Mouse (Mus musculus) midbrain, embryonic 10.5 days (tissue): Measurements from ENCODE around the gene Spata7. TPM values are rescaled to one million over a fixed set of nuclear protein-coding genes. Genes with fewer than 3 reads are reported as not detected.
A peak's percentile ranks its signal among the peaks of the same experiment; 100 is the strongest.
"Not testable (repeated sequence)": the region's sequence is repeated elsewhere in the genome, so short reads cannot be mapped to it uniquely, and the experiment has no call there.

Experiments
- DNase-seq: peaks from one replicate; pipeline ENCODE4 v3.0.0-alpha.2; 2017; ENCODE audit warnings: low spot score
- H3K27ac ChIP-seq: fragments of 300-500 bp; sonication (generic); replicated peaks from 2 replicates; pipeline ENCODE4 v1.5.1; 2016; ENCODE audit warnings: mild to moderate bottlenecking
- H3K27me3 ChIP-seq: fragments of 300-500 bp; sonication (generic); 2 replicates; pipeline ENCODE4 v1.6.1; 2016; ENCODE audit warnings: low read depth, mild to moderate bottlenecking; ENCODE audit not compliant: poor library complexity, severe bottlenecking
- H3K36me3 ChIP-seq: fragments of 300-500 bp; sonication (generic); 2 replicates; pipeline ENCODE4 v1.6.1; 2016; ENCODE audit warnings: mild to moderate bottlenecking, moderate library complexity
- H3K4me1 ChIP-seq: fragments of 300-500 bp; sonication (generic); 2 replicates; pipeline ENCODE4 v1.6.1; 2016
- H3K4me3 ChIP-seq: fragments of 300-500 bp; sonication (generic); 2 replicates; pipeline ENCODE4 v1.5.1; 2016; ENCODE audit warnings: mild to moderate bottlenecking, moderate library complexity
- H3K9me3 ChIP-seq: fragments of 300-500 bp; sonication (generic); replicated peaks from 2 replicates; pipeline ENCODE4 v1.6.1; 2016; ENCODE audit warnings: mild to moderate bottlenecking
- WGBS: fragments of 180-500 bp; shearing (Covaris S2); methylation state at CpG from one replicate; pipeline ENCODE4 v1.1.7; 2016; 5-methylcytosine and 5-hydroxymethylcytosine counted together
- polyA plus RNA-seq: library from polyadenylated mRNA; unstranded; fragments of >200 nt; fragmentation: Nextera tagmentation; extraction: Ambion mirVana; gene quantifications from 2 replicates; pipeline ENCODE4 v1.2.1, GENCODE M21; 2016

The Spata7 gene
- 19.5 and 21.6 TPM in 2 replicates for polyA plus RNA-seq

DNA sequence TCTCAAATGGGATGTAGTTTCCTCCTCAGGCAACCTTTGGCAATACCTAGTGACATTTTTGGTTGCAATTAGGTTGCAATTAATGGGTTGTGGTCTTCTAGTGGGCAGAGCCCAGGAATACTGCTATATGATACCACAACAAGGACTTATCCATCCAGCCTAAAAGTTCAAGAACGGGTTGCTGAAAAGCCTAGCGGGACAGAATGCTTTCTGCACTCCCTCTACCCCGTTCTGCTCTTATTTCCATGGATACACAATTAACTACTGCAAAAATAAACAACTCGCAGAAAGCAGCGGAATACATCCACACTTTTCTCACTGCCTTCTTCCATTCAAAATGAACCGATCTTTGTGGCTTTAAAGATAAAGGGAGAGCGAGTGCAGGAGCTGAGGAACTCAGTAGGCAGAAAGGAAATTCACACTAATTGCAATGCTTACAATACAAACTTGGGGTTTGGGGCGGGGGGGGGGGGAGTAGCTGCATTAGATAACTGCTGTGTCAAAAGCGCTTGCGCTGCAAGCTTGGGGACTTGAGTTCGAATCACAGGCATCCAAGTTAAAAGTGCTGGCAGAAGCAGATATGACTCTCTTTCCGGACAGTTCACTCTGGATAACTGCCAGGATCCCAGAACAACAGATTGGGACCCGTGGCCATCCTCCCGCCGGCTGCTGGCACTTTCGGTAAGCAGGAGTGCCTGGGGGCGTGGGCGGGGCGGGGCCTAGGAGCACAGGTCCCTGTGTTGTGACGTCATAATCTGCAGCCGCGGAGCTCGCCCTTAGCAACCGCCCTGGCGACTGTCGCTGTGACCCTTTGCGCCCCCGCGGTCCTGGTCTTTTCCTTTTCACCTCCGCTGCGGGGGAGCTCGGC lies at the start of gene Spata7:
TSS of gene Spata7 (plus strand) at position 766 of the 868 bp plus-strand sequence.
- H3K27ac ChIP-seq, result peak within 1 kb of the TSS; percentile 89
- DNase-seq, result peak; percentile 93
- H3K27me3 ChIP-seq, result no peaks in the 10 kb centered on the region
- H3K36me3 ChIP-seq, result peaks cover under 1% of the 10 kb centered on the region; the same call in 1 of the 2 replicates
- 5% methylated on average over 32 of the region's 32 CpGs for WGBS
- no peaks in the 10 kb centered on the region for H3K9me3 ChIP-seq
- H3K4me1 ChIP-seq, result peaks cover 17% of the 10 kb centered on the region
- H3K4me3 ChIP-seq, result peak within 1 kb of the TSS; percentile 88

DNA sequence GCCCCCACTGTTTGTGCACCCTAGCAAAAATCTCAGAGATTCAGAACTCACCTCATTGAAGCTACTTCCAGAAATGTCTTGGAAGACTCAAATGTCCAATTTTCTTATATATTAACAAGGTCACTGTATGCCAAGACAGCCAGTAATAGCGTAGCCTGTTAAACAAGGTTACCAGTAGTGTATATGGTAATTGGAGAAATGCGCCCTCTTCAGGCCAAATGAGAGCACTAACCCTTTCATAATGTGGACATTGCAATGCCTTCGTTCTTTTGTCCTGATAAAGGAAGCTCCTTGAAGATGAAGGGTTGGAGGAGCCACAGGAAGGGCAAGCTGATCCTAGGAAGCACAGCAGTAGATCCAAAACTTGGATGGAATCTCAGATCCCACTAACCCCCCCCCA lies 42.7 kb upstream of the Spata7 start:
- Histone ChIP-seq H3K36me3 (no peaks in the 10 kb centered on the region), H3K27ac (no peak overlapping the region), H3K9me3 (no peaks in the 10 kb centered on the region), H3K4me1 (peaks cover 6% of the 10 kb centered on the region), H3K4me3 (no peak overlapping the region), H3K27me3 (no peaks in the 10 kb centered on the region)
- no peak for DNase-seq
- 36% methylated on average over 3 of the region's 3 CpGs for WGBS

DNA sequence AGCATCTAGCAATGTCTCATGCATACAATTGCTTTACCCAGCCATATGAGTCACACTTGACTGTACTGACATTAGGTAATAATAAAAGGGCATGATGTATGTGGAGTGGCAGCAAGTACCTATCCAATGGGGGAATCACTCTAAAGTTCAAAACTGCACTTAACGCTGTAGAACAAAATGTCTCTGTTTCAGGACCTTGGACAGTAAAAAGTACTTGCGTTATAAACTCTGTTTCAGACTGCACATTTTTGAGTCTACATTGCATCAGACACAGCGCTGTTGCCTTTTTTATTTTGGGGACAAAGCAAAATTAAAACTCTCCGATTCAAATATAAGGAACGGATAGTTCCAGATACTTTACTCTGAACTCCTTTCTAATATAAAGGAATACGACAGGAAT lies 39.4 kb upstream of the Spata7 start:
- Histone ChIP-seq H3K4me3 (no peak overlapping the region), H3K4me1 (no peaks in the 10 kb centered on the region), H3K27me3 (no peaks in the 10 kb centered on the region), H3K36me3 (no peaks in the 10 kb centered on the region), H3K27ac (no peak overlapping the region), H3K9me3 (peaks cover 21% of the 10 kb centered on the region)
- no peak for DNase-seq
- WGBS, result 80% methylated on average over 6 of the region's 6 CpGs

DNA sequence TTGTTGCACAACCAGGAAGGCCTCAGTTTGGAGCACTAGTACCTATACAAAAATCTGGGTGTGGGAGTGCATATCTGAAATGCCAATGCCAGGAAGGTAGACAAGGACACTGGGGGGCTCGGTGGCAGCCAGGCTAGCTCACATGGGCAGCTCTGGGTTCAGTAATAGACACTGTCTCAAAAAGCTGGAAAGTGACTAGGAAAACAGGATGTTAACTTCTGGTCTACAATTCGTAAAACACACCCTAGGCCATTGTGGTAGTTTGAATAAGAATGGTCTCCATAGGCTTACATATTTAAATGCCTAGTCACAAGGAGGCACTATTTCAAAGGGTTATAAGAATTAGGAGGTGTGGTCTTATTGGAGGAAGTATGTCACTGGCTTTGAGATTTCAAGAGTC lies 36.9 kb upstream of the Spata7 start:
- H3K9me3 ChIP-seq, result peaks cover 21% of the 10 kb centered on the region
- H3K4me3 ChIP-seq, result no peak overlapping the region
- no peak overlapping the region for H3K27ac ChIP-seq
- DNase-seq, result no peak
- 93% methylated on average over 2 of the region's 2 CpGs for WGBS
- H3K4me1 ChIP-seq, result no peaks in the 10 kb centered on the region
- no peaks in the 10 kb centered on the region for H3K27me3 ChIP-seq
- H3K36me3 ChIP-seq, result no peaks in the 10 kb centered on the region

DNA sequence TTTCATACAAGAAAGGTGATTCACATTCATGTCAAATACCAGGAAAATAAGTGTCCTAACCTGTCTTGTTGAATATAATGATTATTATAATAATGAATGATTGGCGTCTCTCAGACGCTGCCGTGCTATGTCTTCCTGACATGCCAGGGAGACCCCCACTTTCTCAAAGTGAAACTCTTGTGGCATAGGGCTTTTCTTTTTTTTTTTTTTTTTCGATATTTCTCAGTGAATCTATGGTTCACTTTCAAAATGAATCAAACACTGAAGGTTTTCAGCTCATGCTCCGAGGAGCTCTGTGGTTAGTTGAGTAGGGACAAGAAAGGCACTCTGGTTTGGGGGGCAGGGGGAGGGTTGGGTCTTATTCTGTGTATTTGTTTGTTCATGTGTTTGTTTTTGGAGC lies 27.1 kb upstream of the Spata7 start:
- no peak overlapping the region for H3K4me3 ChIP-seq
- no peaks in the 10 kb centered on the region for H3K36me3 ChIP-seq
- peaks cover 8% of the 10 kb centered on the region; the same call in 1 of the 2 replicates for H3K9me3 ChIP-seq
- H3K27ac ChIP-seq, result no peak overlapping the region
- no peaks in the 10 kb centered on the region for H3K4me1 ChIP-seq
- WGBS, result 91% methylated on average over 5 of the region's 5 CpGs
- no peaks in the 10 kb centered on the region for H3K27me3 ChIP-seq
- no peak for DNase-seq

DNA sequence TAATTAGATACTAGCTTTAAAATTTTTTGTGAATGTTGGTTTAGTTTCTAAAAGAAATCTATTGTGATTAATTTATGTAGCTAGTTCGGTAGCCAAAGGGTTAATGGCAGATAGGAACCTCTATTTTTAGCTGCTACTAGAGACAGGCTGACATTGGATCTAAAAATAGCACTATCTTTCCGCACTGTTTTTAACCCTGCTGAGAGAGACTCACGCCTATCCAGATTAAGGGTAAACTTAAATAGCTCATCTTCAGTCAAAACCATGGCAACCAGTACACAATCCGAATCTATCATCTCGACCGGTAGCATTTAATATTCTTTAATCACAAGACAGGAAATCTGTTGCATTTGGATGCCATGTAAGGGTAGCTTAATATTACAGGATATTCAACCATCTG lies 25.8 kb upstream of the Spata7 start:
- H3K4me1 ChIP-seq, result no peaks in the 10 kb centered on the region
- H3K27me3 ChIP-seq, result no peaks in the 10 kb centered on the region
- no peak overlapping the region for H3K27ac ChIP-seq
- DNase-seq, result no peak
- H3K4me3 ChIP-seq, result no peak overlapping the region
- H3K9me3 ChIP-seq, result peaks cover 8% of the 10 kb centered on the region; the same call in 1 of the 2 replicates
- WGBS, result 72% methylated on average over 6 of the region's 6 CpGs
- H3K36me3 ChIP-seq, result no peaks in the 10 kb centered on the region

DNA sequence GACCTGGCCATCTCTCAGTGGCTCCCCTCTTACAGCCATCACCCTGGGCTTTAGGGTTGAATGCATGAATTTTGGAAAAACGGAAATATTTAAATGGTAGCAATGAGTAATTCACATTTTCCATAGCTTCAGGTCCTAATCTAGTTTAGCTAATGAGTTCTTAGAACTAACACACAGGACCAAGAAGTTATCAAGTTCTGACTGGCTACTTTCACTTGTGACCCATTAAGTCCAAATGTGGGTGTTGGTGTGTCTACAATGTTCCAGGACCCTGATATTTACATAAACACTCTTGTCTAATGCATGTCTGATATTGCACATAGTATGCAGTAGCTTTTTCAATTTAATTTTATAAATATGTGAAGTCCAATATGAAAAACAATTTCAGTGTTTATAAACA lies 22.7 kb upstream of the Spata7 start:
- WGBS, result 81% methylated on average over 1 of the region's 1 CpGs
- Histone ChIP-seq H3K27ac (no peak overlapping the region), H3K36me3 (no peaks in the 10 kb centered on the region), H3K9me3 (no peaks in the 10 kb centered on the region), H3K4me3 (no peak overlapping the region), H3K27me3 (no peaks in the 10 kb centered on the region), H3K4me1 (no peaks in the 10 kb centered on the region)
- DNase-seq, result no peak

- 76% methylated on average over 5 of the region's 5 CpGs for WGBS
- Histone ChIP-seq H3K27me3 (no peaks in the 10 kb centered on the region), H3K9me3 (no peaks in the 10 kb centered on the region), H3K27ac (no peak overlapping the region), H3K4me1 (no peaks in the 10 kb centered on the region), H3K4me3 (no peak overlapping the region), H3K36me3 (no peaks in the 10 kb centered on the region)
- DNase-seq, result no peak
Measured at GRCm38 (mm10) chr12:98606595-98607290, 21.2 kb upstream of the Spata7 start.

- Histone ChIP-seq H3K4me3 (no peak overlapping the region), H3K27me3 (no peaks in the 10 kb centered on the region), H3K9me3 (no peaks in the 10 kb centered on the region), H3K27ac (no peak overlapping the region), H3K4me1 (no peaks in the 10 kb centered on the region), H3K36me3 (no peaks in the 10 kb centered on the region)
- WGBS, result 74% methylated on average over 3 of the region's 3 CpGs
- no peak for DNase-seq
Measured at GRCm38 (mm10) chr12:98610341-98610740, 17.6 kb upstream of the Spata7 start.

DNA sequence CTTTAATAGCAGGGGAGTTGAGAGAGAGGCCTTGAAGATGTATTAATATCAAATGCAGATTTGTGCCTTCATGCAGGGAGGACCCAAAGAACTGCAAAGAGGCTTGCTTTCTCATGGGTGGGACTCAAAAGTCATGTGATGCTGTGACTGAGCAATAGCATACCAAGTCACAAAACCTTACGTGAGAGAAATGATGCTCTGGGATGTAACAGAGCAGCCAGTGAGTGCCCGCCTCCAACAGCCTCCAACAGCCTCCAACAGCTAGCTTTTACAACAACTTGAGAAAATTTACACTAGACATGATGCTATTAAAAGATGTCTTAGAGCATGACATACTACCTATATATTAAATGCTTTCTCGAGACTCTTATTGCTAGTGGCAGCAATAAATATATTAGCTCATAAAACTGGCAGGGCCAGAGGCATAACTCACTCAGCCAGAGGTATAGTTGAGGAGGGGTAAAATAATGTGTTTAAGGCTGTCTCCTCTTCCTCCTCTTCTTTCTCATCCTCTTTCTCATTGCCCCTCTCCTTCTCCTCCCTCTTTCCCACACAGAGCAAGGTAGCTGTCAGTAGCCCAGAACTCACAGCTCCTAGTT lies 12.9 kb upstream of the Spata7 start:
- 80% methylated on average over 3 of the region's 3 CpGs for WGBS
- H3K4me1 ChIP-seq, result no peaks in the 10 kb centered on the region
- no peak for DNase-seq
- H3K4me3 ChIP-seq, result no peak overlapping the region
- H3K27me3 ChIP-seq, result no peaks in the 10 kb centered on the region
- H3K36me3 ChIP-seq, result no peaks in the 10 kb centered on the region
- no peak overlapping the region for H3K27ac ChIP-seq
- no peaks in the 10 kb centered on the region for H3K9me3 ChIP-seq

- WGBS, result 70% methylated on average over 5 of the region's 5 CpGs
- H3K27ac ChIP-seq, result no peak overlapping the region
Measured at GRCm38 (mm10) chr12:98615746-98616145, 12.2 kb upstream of the Spata7 start.

GRCm38 (mm10) chr12:98619496-98619895 lies 8.5 kb upstream of the Spata7 start:
- Histone ChIP-seq H3K27ac (no peak overlapping the region), H3K4me1 (no peaks in the 10 kb centered on the region), H3K9me3 (no peaks in the 10 kb centered on the region), H3K4me3 (no peak overlapping the region), H3K27me3 (no peaks in the 10 kb centered on the region), H3K36me3 (no peaks in the 10 kb centered on the region)
- 82% methylated on average over 2 of the region's 2 CpGs for WGBS
- DNase-seq, result no peak

More at GRCm38 (mm10) chr12:98615746-98616145, 12.2 kb upstream of the Spata7 start:
- Histone ChIP-seq H3K36me3 (no peaks in the 10 kb centered on the region), H3K27me3 (no peaks in the 10 kb centered on the region), H3K4me3 (no peak overlapping the region), H3K4me1 (no peaks in the 10 kb centered on the region), H3K9me3 (no peaks in the 10 kb centered on the region)
- DNase-seq, result no peak

GRCm38 (mm10) chr12:98620922-98621321 lies 7.0 kb upstream of the Spata7 start:
- 54% methylated on average over 6 of the region's 6 CpGs for WGBS
- not testable (repeated sequence) for H3K4me3 ChIP-seq, H3K27me3 ChIP-seq, H3K9me3 ChIP-seq, H3K27ac ChIP-seq, H3K36me3 ChIP-seq, H3K4me1 ChIP-seq
- DNase-seq, result peak; percentile 13
